9 mouse cellular contexts compared by ENCODE assay signal in genomic region chr4:120215915-120216591, GRCm38 (mm10). TPM values are rescaled to one million over a fixed set of nuclear protein-coding genes. Genes with fewer than 3 reads are reported as not detected.
DNase-seq lines count a peak whose midpoint lies in the region; ATAC-seq and TF ChIP-seq lines count a peak whose summit lies in the region.
"Had no signal": no experiment of that assay in that cellular context is flagged by ENCODE, and none has a peak within 500 bp of the region (broad histone marks: within the 10 kb centered on the region; RNA-seq: fewer than 3 reads in every experiment).

No protein-coding gene starts in this region.

- DNase-seq in liver: peak; percentile 47
- no peak for DNase-seq in liver, embryonic 11.5 days (ENCODE audit: low spot score)
- DNase-seq in brain, embryonic 14.5 days (ENCODE audit: low read depth): peak; percentile 86
- DNase-seq in hindbrain, embryonic 14.5 days (ENCODE audit: low spot score): peak; percentile 76
- DNase-seq in limb, embryonic 11.5 days (ENCODE audit: low spot score): peak; percentile 74
- no peak for DNase-seq in urinary bladder, postnatal 14 days (ENCODE audit: low spot score)

- no peaks in the 10 kb centered on the region for H3K9me3 ChIP-seq in liver, embryonic 11.5 days (ENCODE audit: control insufficient read depth, low read length)
- no peaks in the 10 kb centered on the region for H3K9me3 ChIP-seq in forebrain, embryonic 12.5 days
- H3K9me3 ChIP-seq in hindbrain, embryonic 14.5 days (ENCODE audit: control insufficient read depth, low read length): no peaks in the 10 kb centered on the region
- no peaks in the 10 kb centered on the region for H3K9me3 ChIP-seq in limb, embryonic 11.5 days (ENCODE audit: control insufficient read depth, low read length)
- H3K9me3 ChIP-seq in neural tube, embryonic 12.5 days: no peaks in the 10 kb centered on the region
- H3K9me3 ChIP-seq: limb, embryonic 15.5 days had no signal

- 24% methylated on average over 10 of the region's 10 CpGs for WGBS in liver, embryonic 11.5 days
- 29% methylated on average over 10 of the region's 10 CpGs for WGBS in forebrain, embryonic 12.5 days
- 29% methylated on average over 10 of the region's 10 CpGs for WGBS in hindbrain, embryonic 14.5 days
- WGBS in limb, embryonic 11.5 days: 30% methylated on average over 10 of the region's 10 CpGs
- 43% methylated on average over 10 of the region's 10 CpGs for WGBS in neural tube, embryonic 12.5 days

- no peak overlapping the region for H3K27ac ChIP-seq in liver, embryonic 11.5 days (ENCODE audit: low read depth, low read length)
- H3K27ac ChIP-seq in forebrain, embryonic 12.5 days: no peak overlapping the region
- no peak overlapping the region for H3K27ac ChIP-seq in hindbrain, embryonic 14.5 days
- no peak overlapping the region for H3K27ac ChIP-seq in limb, embryonic 11.5 days (replicated peaks; ENCODE audit: low read depth, low read length)
- no peak overlapping the region for H3K27ac ChIP-seq in neural tube, embryonic 12.5 days
- H3K27ac ChIP-seq: limb, embryonic 15.5 days had no signal

- H3K4me2 ChIP-seq in liver, embryonic 11.5 days: no peak overlapping the region
- H3K4me2 ChIP-seq in forebrain, embryonic 12.5 days: peak overlapping the region; percentile 19; the same call in 1 of the 2 replicates
- H3K4me2 ChIP-seq in hindbrain, embryonic 14.5 days (replicated peaks): no peak overlapping the region
- H3K4me2 ChIP-seq in limb, embryonic 11.5 days (ENCODE audit: low read depth, severe bottlenecking): no peak overlapping the region
- no peak overlapping the region for H3K4me2 ChIP-seq in neural tube, embryonic 12.5 days (replicated peaks)
- H3K4me2 ChIP-seq: limb, embryonic 15.5 days had no signal

- no peak for ATAC-seq in liver, embryonic 11.5 days (replicated peaks; ENCODE audit: low FRiP score)
- ATAC-seq in forebrain, embryonic 12.5 days (ENCODE audit: low FRiP score): 0 out of 2 replicates have a peak, but pooled peaks have one; percentile 13
- ATAC-seq in hindbrain, embryonic 14.5 days (ENCODE audit: low FRiP score): peak; percentile 41; the same call in 1 of the 2 replicates
- no peak for ATAC-seq in limb, embryonic 11.5 days (ENCODE audit: insufficient number of reproducible peaks, low FRiP score, low TSS enrichment, low read depth)
- ATAC-seq in neural tube, embryonic 12.5 days (ENCODE audit: low FRiP score, low read depth): peak; percentile 51

- no peak for TF ChIP-seq POLR2A in brain, embryonic 14.5 days (IDR thresholded peaks at IDR 0.05; ENCODE audit: borderline replicate concordance, extremely low read depth, insufficient read depth, insufficient read length, poor library complexity, severe bottlenecking)

- H3K9ac ChIP-seq in liver, embryonic 11.5 days (ENCODE audit: low read depth, low read length): no peak overlapping the region
- H3K9ac ChIP-seq in forebrain, embryonic 12.5 days: no peak overlapping the region
- no peak overlapping the region for H3K9ac ChIP-seq in hindbrain, embryonic 14.5 days
- no peak overlapping the region for H3K9ac ChIP-seq in limb, embryonic 11.5 days (ENCODE audit: low read length)
- no peak overlapping the region for H3K9ac ChIP-seq in neural tube, embryonic 12.5 days
- H3K9ac ChIP-seq: limb, embryonic 15.5 days had no signal

- peak; percentile 79 for TF ChIP-seq CTCF in brain, embryonic 14.5 days (IDR thresholded peaks at IDR 0.05; ENCODE audit: borderline replicate concordance, extremely low read depth, insufficient read depth, insufficient read length)

- H3K36me3 ChIP-seq in liver, embryonic 11.5 days (ENCODE audit: control insufficient read depth, insufficient read depth, low read length): no peaks in the 10 kb centered on the region
- no peaks in the 10 kb centered on the region for H3K36me3 ChIP-seq in forebrain, embryonic 12.5 days (replicated peaks)
- no peaks in the 10 kb centered on the region for H3K36me3 ChIP-seq in hindbrain, embryonic 14.5 days (replicated peaks; ENCODE audit: control insufficient read depth, insufficient read depth)
- no peaks in the 10 kb centered on the region for H3K36me3 ChIP-seq in limb, embryonic 11.5 days (ENCODE audit: control insufficient read depth, insufficient read depth, low read length)
- no peaks in the 10 kb centered on the region for H3K36me3 ChIP-seq in neural tube, embryonic 12.5 days
- H3K36me3 ChIP-seq: limb, embryonic 15.5 days had no signal

- no peak overlapping the region for H3K4me3 ChIP-seq in liver, embryonic 11.5 days (ENCODE audit: low read depth, low read length)
- H3K4me3 ChIP-seq in forebrain, embryonic 12.5 days (replicated peaks): no peak overlapping the region
- no peak overlapping the region for H3K4me3 ChIP-seq in hindbrain, embryonic 14.5 days (replicated peaks; ENCODE audit: low read length)
- H3K4me3 ChIP-seq in limb, embryonic 11.5 days (ENCODE audit: low read depth, low read length): no peak overlapping the region
- no peak overlapping the region for H3K4me3 ChIP-seq in neural tube, embryonic 12.5 days
- H3K4me3 ChIP-seq: limb, embryonic 15.5 days had no signal

- H3K27me3 ChIP-seq in liver, embryonic 11.5 days (replicated peaks; ENCODE audit: control insufficient read depth, insufficient read depth, low read length): no peaks in the 10 kb centered on the region
- H3K27me3 ChIP-seq in forebrain, embryonic 12.5 days: 0 out of 2 replicates have a peak, but pooled peaks cover 3% of the 10 kb centered on the region
- no peaks in the 10 kb centered on the region for H3K27me3 ChIP-seq in hindbrain, embryonic 14.5 days (ENCODE audit: control insufficient read depth, insufficient read depth, low read length)
- no peaks in the 10 kb centered on the region for H3K27me3 ChIP-seq in limb, embryonic 11.5 days (ENCODE audit: control insufficient read depth, insufficient read depth, low read length)
- H3K27me3 ChIP-seq in neural tube, embryonic 12.5 days (replicated peaks): no peaks in the 10 kb centered on the region
- H3K27me3 ChIP-seq: limb, embryonic 15.5 days had no signal

- no peaks in the 10 kb centered on the region for H3K4me1 ChIP-seq in liver, embryonic 11.5 days (replicated peaks; ENCODE audit: control insufficient read depth, insufficient read depth, low read length)
- H3K4me1 ChIP-seq in forebrain, embryonic 12.5 days: peaks cover 14% of the 10 kb centered on the region; the same call in 1 of the 2 replicates
- 0 out of 2 replicates have a peak, but pooled peaks cover 8% of the 10 kb centered on the region for H3K4me1 ChIP-seq in hindbrain, embryonic 14.5 days (replicated peaks; ENCODE audit: control insufficient read depth, insufficient read depth, low read length)
- peaks cover 10% of the 10 kb centered on the region; the same call in 1 of the 2 replicates for H3K4me1 ChIP-seq in limb, embryonic 11.5 days (ENCODE audit: control insufficient read depth, insufficient read depth, low read length)
- peaks cover 6% of the 10 kb centered on the region; the same call in 1 of the 2 replicates for H3K4me1 ChIP-seq in neural tube, embryonic 12.5 days

RNA-seq across cellular contexts. Expression of gene Edn2, which starts 55.0 kb away (rescaled TPM):
- polyA plus RNA-seq in liver, embryonic 11.5 days (2014; fragmentation: Nextera tagmentation; extraction: Ambion mirVana): 0.25 and 0.59 TPM in 2 replicates
- 0.30 TPM in 1 of 2 replicates, not detected in the other for polyA plus RNA-seq in brain, embryonic 14.5 days (2012; rRNA removed)
- polyA plus RNA-seq in forebrain, embryonic 12.5 days (2016; fragmentation: Nextera tagmentation; extraction: Ambion mirVana): 0.22 TPM in 1 of 2 replicates, not detected in the other
- polyA plus RNA-seq in hindbrain, embryonic 14.5 days (2014; fragmentation: Nextera tagmentation; extraction: Ambion mirVana): not detected in 2 replicates
- 0.13 TPM in 1 of 2 replicates, not detected in the other for polyA plus RNA-seq in limb, embryonic 11.5 days (2014; fragmentation: Nextera tagmentation; extraction: Ambion mirVana)
- 0.27 TPM in 1 of 2 replicates, not detected in the other for polyA plus RNA-seq in neural tube, embryonic 12.5 days (2016; fragmentation: Nextera tagmentation; extraction: Ambion mirVana)

Comparison
In these comparisons a context has a peak if more than half of its experiments do, and no peak if none do; other contexts are left out.
1. DNase-seq: peak in liver (single experiment), brain, embryonic 14.5 days (single experiment), hindbrain, embryonic 14.5 days (single experiment) and limb, embryonic 11.5 days (single experiment); none in liver, embryonic 11.5 days (single experiment) and urinary bladder, postnatal 14 days (single experiment).
2. ATAC-seq: peak in forebrain, embryonic 12.5 days (single experiment), hindbrain, embryonic 14.5 days (single experiment) and neural tube, embryonic 12.5 days (single experiment); none in liver, embryonic 11.5 days (single experiment) and limb, embryonic 11.5 days (single experiment).